Mouse (Mus musculus): ENCODE measurements at regions not wholly inside any gene's neighbourhood (a gene's known extent, or its start where the extent isn't known, plus 50 kb on each side); places are given as distances from the start of the nearest gene placed in this dataset.
A peak's percentile ranks its signal among the peaks of the same experiment; 100 is the strongest.

DNA sequence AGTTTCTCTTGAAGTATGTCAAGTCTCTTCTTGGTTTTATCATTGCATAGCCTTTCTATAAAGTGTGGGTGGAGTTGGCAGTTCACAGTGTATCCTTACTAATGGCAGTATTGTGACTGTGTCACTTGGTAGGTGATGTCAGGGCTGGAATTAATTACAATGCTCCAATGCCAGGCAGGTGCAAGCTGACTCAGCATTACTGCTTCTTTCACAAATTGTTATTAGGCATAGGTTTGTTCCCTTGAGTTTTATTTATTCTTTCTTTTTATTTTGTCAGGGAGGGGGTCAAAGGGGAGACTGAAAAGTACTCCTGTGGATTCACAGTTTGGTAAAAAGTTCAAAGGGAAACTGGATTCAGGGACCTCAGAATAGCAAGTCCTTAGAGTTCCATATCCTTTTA, 119.6 kb upstream of the Rbms1 start:
- no peak for ATAC-seq

DNA sequence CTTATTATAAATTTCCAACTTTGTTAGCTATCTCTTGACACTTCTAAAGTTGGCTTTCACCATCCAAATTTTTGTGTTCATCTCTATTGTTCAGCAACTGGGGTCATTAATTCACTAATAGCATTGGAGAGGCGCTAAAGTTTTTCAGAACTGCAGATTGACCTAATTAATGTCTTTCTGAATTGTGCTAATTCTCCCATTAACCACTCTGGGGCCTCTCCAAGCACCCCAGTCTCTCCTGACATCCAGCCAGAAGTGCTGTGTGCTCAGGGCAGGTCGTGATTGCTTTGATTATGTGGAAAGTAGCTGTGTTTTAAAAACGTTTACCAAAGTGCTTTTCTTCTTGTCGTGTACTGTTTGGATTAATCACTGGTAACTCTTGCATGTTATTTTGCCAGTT, 117.0 kb upstream of the Rbms1 start:
- ATAC-seq, result no peak

DNA sequence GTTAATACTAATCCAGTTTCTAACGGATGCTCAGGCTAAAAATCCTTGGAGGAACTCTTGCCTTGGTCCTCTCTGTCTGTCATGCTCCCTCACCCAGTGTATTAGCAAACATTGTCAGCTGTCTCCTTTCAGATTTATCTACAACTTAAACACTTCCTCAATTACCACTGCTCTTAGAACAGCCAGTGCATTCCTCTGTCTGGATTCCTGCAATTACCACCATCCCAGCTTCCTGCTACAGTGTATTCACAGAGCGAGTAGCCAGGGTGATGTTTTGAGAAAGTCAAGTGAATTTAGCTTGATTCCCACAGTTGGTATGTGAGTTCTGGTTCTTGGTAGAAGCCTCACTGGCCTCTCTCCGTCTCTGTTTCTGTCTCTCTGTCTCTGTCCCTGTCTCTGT, 108.0 kb upstream of the Rbms1 start:
- no peak for ATAC-seq

DNA sequence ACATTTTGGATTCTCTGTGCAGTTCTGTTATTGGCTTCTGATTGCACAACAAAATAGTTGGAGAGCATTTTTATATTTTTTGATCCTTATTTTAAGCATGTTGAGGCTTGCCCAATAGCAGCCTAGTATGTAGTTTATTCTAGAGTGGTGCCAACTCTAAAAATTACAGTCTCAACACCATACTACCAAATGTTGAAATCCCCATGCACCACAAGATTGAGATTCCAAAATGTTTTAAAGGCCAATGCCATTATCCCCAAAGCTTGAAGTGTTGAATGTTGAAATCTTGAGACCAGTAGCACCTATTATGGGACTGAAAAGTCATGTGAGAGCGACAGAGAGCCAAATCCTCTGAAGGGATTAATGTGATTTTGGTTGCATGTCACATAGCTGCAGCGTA, 104.9 kb upstream of the Rbms1 start:
- ATAC-seq, result no peak

DNA sequence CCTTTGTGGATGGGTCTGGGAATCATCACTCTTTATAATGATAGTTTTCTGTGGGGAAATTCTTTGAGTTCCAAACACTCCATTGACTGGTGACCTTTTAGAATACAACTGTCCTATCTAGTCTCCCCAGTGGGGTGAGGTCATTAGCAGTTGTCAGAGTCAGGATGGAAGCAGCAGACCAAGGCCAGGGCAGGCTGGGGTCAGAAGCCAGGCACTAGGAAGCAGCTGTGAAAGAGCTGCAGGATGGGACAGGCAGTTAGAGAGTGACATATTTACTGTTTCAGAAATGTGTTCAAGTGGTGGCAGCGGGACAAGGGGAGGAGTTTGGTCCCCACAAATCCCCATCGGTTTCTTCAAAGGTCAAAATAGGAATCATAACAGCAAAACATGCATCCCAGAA, 99.1 kb upstream of the Rbms1 start:
- ATAC-seq, result no peak

DNA sequence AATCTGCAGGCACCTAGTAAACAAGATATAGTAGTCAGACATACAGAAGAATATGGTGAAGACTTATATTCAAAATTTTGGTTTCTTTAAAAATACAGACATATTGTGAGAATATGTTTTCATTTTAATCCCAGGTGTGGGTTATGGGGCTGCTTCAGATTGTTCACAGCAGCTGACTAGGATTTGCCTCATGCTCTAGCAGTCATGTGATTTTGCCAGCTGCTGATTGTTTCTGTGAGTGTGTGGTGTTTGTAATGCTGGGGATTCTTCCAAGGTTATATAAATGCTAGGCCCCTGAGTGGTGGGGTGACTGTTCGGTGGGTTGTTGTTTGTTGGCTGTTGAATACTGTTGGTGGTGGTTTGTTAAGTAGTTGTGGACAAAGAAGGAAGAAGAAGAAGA, 97.9 kb upstream of the Rbms1 start:
- ATAC-seq, result no peak

DNA sequence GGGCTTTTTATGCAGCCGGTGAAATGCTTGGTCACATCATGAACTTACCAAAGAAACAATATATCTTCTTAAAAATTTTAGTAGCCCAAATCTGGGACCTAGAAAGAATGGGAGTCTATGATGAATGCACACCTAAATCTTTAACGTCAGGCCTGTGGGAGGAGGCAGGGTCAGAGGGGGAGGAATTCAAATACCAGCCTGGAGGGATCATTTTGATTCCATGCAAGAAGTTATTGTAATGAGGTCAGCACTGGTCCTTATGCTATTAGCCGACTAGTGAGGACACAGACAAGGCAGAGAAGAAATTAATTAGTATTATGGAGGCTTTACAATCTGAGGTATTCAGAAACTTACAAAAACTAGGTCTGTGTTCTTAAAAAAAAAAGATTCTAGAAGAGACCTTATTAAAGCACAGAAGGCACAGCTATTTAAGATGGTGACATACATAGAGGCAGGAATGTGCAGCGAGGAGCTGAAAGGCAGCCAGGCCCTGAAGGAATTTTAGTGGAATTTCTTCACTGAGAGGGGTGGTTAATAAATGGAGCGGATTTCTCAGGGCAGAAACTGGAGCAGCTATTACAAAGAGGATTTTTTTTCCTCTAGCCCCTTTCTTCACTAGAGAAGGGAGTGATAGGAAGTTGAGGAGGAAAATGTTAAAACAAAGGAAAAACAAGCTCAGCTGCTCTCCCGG, 95.7 kb upstream of the Rbms1 start:
- ATAC-seq, result no peak

DNA sequence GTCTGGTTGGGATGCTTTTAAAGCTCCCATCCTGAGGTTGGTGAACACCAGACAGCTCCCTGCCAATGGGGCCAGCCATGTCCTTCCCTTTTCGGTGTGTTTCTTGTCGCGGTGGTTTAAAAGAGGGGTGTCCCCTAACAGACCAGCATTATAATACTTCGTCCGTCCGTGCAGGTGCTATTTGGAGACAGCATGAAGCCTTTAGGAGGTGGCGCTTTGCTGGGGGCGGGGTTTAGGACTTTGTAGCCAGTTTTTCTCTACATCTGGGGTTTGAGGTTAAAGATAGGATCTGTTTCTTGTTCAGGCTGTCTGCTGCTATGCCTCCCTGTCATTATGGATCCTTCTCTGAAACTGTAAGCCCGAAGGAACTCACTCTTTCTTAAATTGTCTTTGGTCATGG, 89.3 kb upstream of the Rbms1 start:
- peak; percentile 77 for ATAC-seq

DNA sequence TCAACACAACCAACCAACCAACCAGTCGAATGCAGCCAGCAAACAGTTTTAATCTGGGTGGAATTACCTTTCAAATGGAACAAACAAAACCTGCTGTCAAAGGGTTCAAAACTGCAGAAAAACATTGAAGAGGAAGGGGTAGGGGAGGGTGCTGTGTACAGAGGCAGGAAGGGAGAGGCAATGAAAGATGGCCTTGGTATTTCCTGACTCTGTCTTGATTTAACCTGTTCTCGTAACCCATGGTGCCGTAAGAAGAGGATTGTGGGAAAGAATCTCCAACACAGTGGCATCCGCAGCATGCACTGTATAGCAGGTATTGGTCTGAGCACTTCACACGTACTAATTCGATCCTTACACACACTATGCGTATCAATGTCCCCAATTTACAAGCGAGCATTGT, 88.8 kb upstream of the Rbms1 start:
- peak; percentile 67 for ATAC-seq

DNA sequence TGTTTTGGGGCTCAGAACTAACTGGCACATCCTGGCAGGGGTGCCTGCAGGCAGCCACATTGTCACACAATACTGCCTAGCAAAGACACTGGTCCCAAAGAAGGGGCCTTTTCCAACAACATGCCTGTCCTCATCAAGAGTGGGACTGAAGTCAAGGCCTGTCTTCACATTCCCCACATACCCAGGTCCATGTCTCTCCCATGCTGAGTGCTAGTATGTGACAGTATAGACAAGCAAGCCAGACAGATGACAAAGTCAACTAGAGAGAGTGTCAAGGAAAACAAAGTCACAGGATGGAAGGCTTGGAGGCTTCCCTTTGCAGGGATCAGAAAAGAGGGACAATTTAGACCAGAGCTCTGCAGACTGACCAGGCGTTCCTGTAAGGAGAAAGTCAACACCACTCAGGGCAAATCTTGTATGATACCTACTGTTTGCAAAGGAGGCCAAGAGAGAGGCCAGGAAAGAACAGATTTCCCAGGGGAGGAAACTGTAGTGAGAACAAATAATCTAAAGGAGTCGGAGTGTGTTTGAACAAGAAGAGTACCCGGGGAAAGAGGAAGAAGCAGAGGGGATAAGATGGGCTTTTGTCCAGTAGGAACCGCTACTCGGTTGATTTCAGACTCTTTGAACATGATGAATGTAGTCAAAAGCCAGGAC, 83.2 kb upstream of the Rbms1 start:
- no peak for ATAC-seq

DNA sequence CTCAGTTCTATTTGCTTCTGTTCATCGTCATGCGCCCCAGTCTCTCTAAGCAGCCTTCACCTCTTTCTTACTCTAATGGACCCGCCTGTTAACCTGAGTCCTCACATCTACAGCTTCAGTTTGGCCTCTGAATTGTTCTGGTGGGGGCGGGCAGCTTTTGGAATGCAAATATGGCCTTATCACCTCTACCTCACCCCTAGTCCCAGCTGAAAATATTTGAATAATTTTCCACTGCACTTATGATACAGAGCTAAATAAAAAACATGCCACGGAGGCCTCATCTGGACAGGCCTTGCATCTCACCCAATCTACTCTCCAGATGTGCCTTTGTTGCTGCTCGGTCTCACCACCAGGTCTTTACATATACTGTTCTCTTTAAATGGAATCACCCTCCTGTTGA, 82.5 kb upstream of the Rbms1 start:
- ATAC-seq, result no peak

DNA sequence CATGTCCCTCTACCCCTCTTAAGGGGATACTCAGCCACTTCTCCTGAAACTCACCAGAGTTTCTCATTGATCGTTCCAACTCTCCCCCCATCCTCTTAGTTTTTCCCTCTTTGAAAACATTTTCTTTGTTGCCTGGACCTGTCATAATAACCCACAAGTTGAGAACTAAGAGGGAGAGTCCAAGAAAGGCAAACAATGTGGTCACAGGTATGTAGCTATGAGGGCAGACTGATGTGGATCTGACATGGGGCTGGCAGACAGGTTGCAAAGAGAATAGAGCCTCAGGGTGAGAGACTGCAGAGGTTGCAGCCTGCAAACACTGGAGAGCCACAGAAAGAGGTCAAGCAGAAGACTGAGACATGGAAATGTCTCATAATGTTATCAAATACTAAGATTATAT, 69.9 kb upstream of the Rbms1 start:
- ATAC-seq, result no peak

DNA sequence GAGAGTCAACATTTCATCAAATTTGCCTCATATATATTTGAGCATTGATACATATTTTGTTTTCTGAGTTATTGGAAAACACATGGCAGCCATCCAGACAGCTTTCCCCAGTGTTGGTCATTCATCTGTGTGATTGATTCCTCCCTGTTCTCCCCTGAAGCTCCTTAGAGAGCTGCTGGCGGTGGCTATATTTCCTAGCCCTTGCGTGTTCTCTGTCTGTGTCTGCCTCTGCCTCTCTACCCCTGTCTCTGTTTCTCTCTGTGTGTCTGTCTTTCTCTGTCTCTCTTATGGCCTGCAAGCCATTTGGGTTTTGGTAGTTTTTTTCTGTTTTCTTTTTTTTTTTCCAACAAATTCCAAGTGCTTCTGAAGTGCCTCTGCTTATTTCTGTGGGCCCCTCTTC, 66.7 kb upstream of the Rbms1 start:
- ATAC-seq, result no peak

DNA sequence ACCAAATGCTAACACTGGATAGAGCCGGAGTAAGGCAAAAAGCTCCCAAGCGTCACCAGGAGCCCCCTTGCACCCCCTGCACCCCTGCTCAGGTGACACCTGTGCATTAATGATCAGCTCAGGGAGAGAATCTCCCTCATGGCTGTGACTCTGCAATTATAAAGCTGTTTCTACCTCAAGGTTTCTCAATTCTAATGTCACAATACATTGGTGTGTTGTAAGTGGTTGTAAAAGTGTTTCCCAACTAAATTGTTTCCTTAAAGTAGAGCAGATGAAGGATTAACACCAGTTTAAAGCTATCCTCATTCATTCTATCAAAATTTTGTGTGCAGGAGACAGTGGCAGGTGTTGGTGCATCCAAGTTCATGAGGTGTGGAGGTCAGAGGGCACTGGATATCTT, 65.6 kb upstream of the Rbms1 start:
- no peak for ATAC-seq

DNA sequence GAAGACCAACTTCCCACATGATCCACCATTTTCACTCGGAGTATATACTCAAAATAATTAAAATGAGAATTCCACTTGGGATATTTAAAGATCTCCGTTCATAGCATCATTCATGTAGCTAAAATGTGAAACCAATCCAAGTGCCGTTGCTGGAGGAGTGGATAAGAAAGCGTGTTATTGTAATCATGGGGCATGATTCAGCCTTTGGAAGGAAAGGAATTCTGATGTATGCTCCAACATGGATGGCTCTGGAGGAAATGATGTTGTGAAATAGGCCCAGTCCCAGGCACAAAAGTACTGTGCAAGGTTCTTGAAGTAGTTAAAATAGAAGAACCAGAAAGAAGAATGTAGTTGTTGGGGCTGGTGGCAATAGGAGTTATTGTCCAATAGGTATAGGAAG, 64.7 kb upstream of the Rbms1 start:
- no peak for ATAC-seq

DNA sequence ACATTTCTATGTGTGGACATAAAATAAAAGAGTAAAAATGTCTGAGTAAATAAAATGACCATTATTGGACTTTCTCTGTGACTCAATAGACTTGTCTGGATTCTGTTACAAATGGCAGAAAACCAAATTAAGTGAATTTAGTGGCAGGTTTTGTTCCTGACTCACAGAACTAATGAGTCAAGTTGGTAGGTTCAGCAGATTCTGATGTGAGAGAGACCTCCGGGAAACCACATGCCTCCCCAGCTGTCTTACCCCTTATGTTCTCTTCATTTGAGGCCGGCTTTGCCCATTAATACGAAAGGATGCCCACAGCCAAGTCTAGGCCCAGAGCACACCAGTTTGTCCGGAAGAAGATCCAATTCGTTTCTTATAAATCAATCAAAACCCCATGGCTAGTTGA, 59.4 kb upstream of the Rbms1 start:
- ATAC-seq, result no peak

DNA sequence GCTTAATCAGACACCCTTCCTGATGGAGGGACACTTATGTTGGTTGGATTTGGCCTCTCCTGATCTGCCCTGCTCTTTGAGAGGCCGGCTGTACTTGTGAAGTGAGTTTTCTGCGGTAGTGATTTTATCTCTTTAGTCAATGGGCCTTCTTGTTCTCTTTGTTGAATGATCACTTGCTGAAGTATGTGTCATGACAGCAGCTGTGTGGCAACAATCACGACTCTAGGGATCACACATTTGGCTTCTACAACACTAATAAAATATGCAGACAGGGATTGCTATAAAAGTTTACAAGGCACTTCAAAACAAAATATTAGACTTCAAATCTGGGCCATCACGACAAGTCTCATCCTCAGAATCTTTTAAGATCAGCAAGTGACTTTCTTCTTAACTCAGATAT, 57.8 kb upstream of the Rbms1 start:
- ATAC-seq, result no peak

DNA sequence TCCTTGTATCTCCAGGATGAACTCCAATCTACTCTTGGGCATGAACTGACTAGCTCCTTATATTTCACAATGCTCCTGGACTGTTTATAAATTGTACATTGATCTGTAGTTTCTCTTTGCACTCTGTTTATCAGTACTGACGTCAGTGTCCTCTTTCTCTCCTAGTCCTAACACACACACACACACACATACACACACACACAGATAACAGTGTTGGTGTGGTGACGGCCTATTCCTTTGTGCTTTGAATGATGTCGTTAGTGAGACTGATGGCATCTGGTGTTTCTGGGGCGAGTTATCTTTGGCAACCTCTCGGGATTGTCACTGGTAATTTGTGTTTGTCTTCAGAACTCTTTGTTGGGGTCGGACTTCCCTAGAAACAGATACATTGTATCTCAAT, 50.0 kb upstream of the Rbms1 start:
- no peak for ATAC-seq

Measured in activated CD4-positive, CD25-positive, alpha-beta regulatory T cell, adult 4 months (primary cell).